Mouse (Mus musculus) heart, postnatal 10 days (tissue): ENCODE measurements around the gene Snupn. TPM values are rescaled to one million over a fixed set of nuclear protein-coding genes. Genes with fewer than 3 reads are reported as not detected.

Source experiments
- DNase-seq, 2 experiments: peaks; one replicate each; pipeline ENCODE4 v3.0.0; 2021
- intact Hi-C: fragments of 180-260 bp; cut with DNase I; formaldehyde crosslinking; loops from one replicate; pipeline ENCODE4 v1.15.1; 2025
- total RNA-seq, 2 experiments: library from RNA; stranded (reverse); gene quantifications; 2 replicates each; pipeline ENCODE4 v1.2.3; 2021

The Snupn gene
- total RNA-seq, 2 experiments from 2014 or later: 8.8 to 9.1 TPM

GRCm38 (mm10) chr9:56995198-56996027 is 44.7 kb downstream of the Snupn start:
- DNase-seq: peak; percentile 69 to 72
- intact Hi-C loops: loop anchor here (2.0 to 5.0 kb wide), 2 partner anchors 45 to 77 kb away; partner anchors contain the start of genes Sin3a and Snupn

DNA sequence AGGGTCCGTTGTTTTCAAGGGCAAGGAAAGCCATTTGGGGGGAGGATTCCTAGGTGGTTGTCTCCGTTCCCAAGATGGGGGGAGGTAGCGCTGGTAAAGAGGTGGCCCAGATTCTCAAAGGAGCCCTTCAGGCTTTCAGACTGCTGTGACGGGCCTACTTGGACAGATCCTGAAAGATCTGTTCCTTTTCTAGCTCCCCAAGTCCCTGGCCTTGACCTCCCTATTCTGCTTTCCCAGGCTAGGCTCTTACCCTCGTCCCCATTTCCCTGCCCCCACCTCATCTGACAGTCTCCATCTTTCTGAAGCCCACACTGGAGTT is 45.3 kb downstream of the Snupn start:
- intact Hi-C loops: loop anchor here (5.0 kb wide), 1 partner anchor 76 kb away; the partner anchor contains the start of gene Sin3a
- DNase-seq: peak; percentile 39 to 46

- peak in 1 of 2 experiments; percentile 14 for DNase-seq
- intact Hi-C loops: loop anchor here (5.0 kb wide), 1 partner anchor 75 kb away; the partner anchor contains the start of gene Sin3a
Observed at GRCm38 (mm10) chr9:56997206-56997605, 46.5 kb downstream of the Snupn start.

DNA sequence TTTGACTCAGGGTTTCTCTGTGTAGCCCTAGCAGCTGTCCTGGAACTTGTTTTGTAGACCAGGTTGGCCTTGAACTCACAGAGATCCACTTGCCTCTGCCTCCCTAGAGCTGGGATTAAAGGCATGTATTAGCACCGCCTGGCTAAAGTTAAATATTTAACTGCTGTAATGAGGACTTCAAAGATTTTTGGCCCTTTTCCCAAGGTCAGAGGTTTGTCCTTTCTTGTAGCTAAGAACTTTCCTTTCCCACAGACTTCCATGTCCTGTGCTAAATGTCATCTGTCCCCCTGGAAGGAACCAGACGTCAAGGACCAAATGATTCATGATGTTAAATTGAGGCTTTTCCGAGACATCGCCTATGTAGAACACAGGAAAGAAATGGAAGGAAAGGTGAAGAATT is 52.3 kb downstream of the Snupn start:
- peak; percentile 6 to 15 for DNase-seq
- intact Hi-C loops: no loop called here

GRCm38 (mm10) chr9:57012393-57012792 is 61.7 kb downstream of the Snupn start:
- no peak for DNase-seq
- intact Hi-C loops: no loop called here

DNA sequence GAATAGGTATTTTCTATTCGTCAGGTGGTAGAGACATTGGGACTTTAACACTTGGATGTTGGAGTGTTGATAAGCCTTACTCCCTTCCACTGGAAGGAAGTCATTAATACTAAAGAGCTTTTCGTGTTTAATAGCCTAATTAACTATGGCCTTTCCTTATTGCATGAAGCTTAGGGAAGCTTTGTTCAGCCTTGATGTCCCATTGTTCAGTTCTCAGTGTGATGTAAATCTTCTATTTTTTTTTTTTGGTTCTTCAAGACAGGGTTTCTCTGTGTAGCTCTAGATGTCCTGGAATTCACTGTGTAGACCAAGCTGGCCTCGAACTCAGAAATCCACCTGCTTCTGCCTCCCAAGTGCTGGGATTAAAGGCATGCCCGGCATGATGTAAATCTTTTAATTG is 62.2 kb downstream of the Snupn start:
- no peak for DNase-seq
- intact Hi-C loops: no loop called here

- intact Hi-C loops: no loop called here
- DNase-seq: no peak
Observed at GRCm38 (mm10) chr9:57013756-57014155, 63.1 kb downstream of the Snupn start.

DNA sequence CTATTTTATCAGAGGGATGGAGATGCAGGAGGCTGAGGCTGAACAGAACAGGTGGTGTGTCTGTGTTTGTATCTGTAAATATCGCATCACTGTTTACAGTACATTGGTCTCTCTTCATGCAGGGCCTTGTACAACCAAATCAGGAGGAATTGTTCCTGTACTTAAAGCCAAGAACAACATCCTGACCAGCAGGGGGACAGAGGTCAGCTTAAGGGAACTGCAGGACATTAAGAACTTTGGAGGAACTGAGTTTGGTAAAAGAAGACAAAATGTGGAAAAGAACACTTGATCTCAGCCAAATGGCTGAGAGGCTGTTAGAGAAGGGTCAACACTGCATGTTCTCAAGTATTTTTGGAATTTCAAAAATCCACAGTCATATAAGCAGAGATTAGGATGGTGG is 64.1 kb downstream of the Snupn start:
- DNase-seq: peak; percentile 15 to 29
- intact Hi-C loops: no loop called here

GRCm38 (mm10) chr9:57017631-57018030 is 67.0 kb downstream of the Snupn start:
- intact Hi-C loops: no loop called here
- DNase-seq: no peak

DNA sequence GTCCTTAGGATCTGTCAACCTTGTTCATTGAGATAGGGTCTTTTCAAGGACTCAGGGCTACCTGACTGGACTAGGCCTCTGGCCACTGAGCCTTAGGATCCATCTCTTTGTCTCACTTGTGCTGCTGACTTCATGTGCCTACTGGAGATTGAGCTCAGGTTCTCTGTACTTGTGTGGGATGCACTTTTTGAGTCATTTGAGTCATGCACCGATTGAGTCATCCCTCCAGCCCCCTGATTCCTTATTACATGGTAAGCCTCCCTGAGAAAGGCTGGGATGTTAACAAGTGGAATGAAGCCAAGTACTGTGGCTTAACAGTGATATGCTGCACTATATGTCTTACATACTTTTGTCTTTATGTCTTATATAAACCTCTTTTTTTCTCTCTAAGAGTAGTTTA is 81.1 kb downstream of the Snupn start:
- intact Hi-C loops: no loop called here

More for the DNA sequence above, 81.1 kb downstream of the Snupn start:
- DNase-seq: no peak

Other genes starting within 250 kb of the Snupn start
- gene Lingo1, start 154.4 kb upstream of the Snupn start, total RNA-seq: 1 to 10 TPM; 2.1 to 2.3 TPM
- under 1 TPM in 1 of 2 experiments, not detected in 1; 0.32 TPM for gene Odf3l1, start 86.2 kb upstream of the Snupn start, total RNA-seq
- 10 to 100 TPM; 42.6 to 43.4 TPM for gene Cspg4, start 85.8 kb upstream of the Snupn start, total RNA-seq
- 10 to 100 TPM; 11.5 to 13.1 TPM for gene Snx33, start 22.5 kb upstream of the Snupn start, total RNA-seq
- gene Imp3, start 13.4 kb upstream of the Snupn start, total RNA-seq: 10 to 100 TPM; 45.5 to 48.7 TPM
- gene Ptpn9, start 44.0 kb downstream of the Snupn start, total RNA-seq: 10 to 100 TPM; 21.2 to 21.8 TPM
- 10 to 100 TPM; 33.6 to 46.7 TPM for gene Sin3a, start 121.2 kb downstream of the Snupn start, total RNA-seq
- gene Man2c1, start 179.8 kb downstream of the Snupn start, total RNA-seq: 10 to 100 TPM; 50.7 to 55.5 TPM
- 1 to 10 TPM; 4.0 to 5.1 TPM for gene Neil1, start 197.4 kb downstream of the Snupn start, total RNA-seq
- 10 to 100 TPM; 34.6 to 35.8 TPM for gene Commd4, start 207.5 kb downstream of the Snupn start, total RNA-seq